ENCODE assay signal across 26 mouse cellular contexts in genomic region chr2:134851189-134852171, GRCm38 (mm10).
DNase-seq lines count a peak whose midpoint lies in the region; ATAC-seq and TF ChIP-seq lines count a peak whose summit lies in the region.
"Had no signal": no experiment of that assay in that cellular context is flagged by ENCODE, and none has a peak within 500 bp of the region (broad histone marks: within the 10 kb centered on the region; RNA-seq: fewer than 3 reads in every experiment).

No protein-coding gene starts in this region.

- peaks cover 3% of the 10 kb centered on the region; the same call in 1 of the 2 replicates for H3K4me1 ChIP-seq in liver, embryonic 13.5 days (replicated peaks)
- H3K4me1 ChIP-seq in liver, embryonic 12.5 days, result no peaks in the 10 kb centered on the region; the same call in 1 of the 2 replicates
- 0 out of 2 replicates have a peak, but pooled peaks cover 7% of the 10 kb centered on the region for H3K4me1 ChIP-seq in lung, embryonic 16.5 days (replicated peaks; ENCODE audit: control insufficient read depth, insufficient read depth, low read length)
- H3K4me1 ChIP-seq: heart, embryonic 10.5 days had no signal

- H3K4me3 ChIP-seq in layer of hippocampus, adult 2 months, result no peak overlapping the region
- H3K4me3 ChIP-seq in liver, embryonic 13.5 days (replicated peaks), result no peak overlapping the region
- H3K4me3 ChIP-seq in liver, embryonic 12.5 days, result no peak overlapping the region
- no peak overlapping the region for H3K4me3 ChIP-seq in lung, embryonic 16.5 days (ENCODE audit: low read length)
- H3K4me3 ChIP-seq: forebrain, embryonic 10.5 days; forebrain, embryonic 13.5 days; heart, adult 2 months; heart, embryonic 10.5 days; heart, embryonic 13.5 days had no signal

- H3K36me3 ChIP-seq in liver, embryonic 13.5 days, result no peaks in the 10 kb centered on the region
- H3K36me3 ChIP-seq in liver, embryonic 12.5 days, result no peaks in the 10 kb centered on the region
- no peaks in the 10 kb centered on the region for H3K36me3 ChIP-seq in lung, embryonic 16.5 days (ENCODE audit: control insufficient read depth, insufficient read depth, low read length)
- H3K36me3 ChIP-seq: forebrain, embryonic 10.5 days; heart, embryonic 10.5 days; heart, embryonic 13.5 days had no signal

- H3K9me3 ChIP-seq in liver, embryonic 13.5 days (replicated peaks), result no peaks in the 10 kb centered on the region
- no peaks in the 10 kb centered on the region for H3K9me3 ChIP-seq in liver, embryonic 12.5 days (replicated peaks)
- H3K9me3 ChIP-seq in lung, embryonic 16.5 days (ENCODE audit: control insufficient read depth, low read length), result no peaks in the 10 kb centered on the region
- H3K9me3 ChIP-seq: forebrain, embryonic 10.5 days; forebrain, embryonic 13.5 days; heart, embryonic 10.5 days; heart, embryonic 13.5 days had no signal

- 54% methylated on average over 13 of the region's 13 CpGs for WGBS in liver, embryonic 13.5 days (ENCODE audit: insufficient replicate concordance)
- 67% methylated on average over 13 of the region's 13 CpGs for WGBS in liver, embryonic 12.5 days (ENCODE audit: insufficient replicate concordance)
- 53% methylated on average over 13 of the region's 13 CpGs for WGBS in lung, embryonic 16.5 days

- H3K27me3 ChIP-seq in liver, embryonic 13.5 days, result no peaks in the 10 kb centered on the region
- no peaks in the 10 kb centered on the region for H3K27me3 ChIP-seq in liver, embryonic 12.5 days (replicated peaks)
- no peaks in the 10 kb centered on the region for H3K27me3 ChIP-seq in lung, embryonic 16.5 days (ENCODE audit: control insufficient read depth, insufficient read depth, low read depth, low read length)
- H3K27me3 ChIP-seq: forebrain, embryonic 13.5 days; heart, embryonic 13.5 days had no signal

- H3K9ac ChIP-seq in liver, embryonic 13.5 days, result no peak overlapping the region
- no peak overlapping the region for H3K9ac ChIP-seq in liver, embryonic 12.5 days
- H3K9ac ChIP-seq in lung, embryonic 16.5 days (ENCODE audit: low read length), result no peak overlapping the region
- H3K9ac ChIP-seq: forebrain, embryonic 13.5 days; heart, embryonic 13.5 days; hindbrain, embryonic 14.5 days had no signal

- no peak overlapping the region for H3K4me2 ChIP-seq in liver, embryonic 13.5 days
- H3K4me2 ChIP-seq in liver, embryonic 12.5 days, result no peak overlapping the region
- peak overlapping the region; percentile 20; the same call in 1 of the 2 replicates for H3K4me2 ChIP-seq in lung, embryonic 16.5 days (ENCODE audit: low read depth, low read length)
- H3K4me2 ChIP-seq: forebrain, embryonic 13.5 days; heart, embryonic 13.5 days; hindbrain, embryonic 14.5 days had no signal

- ATAC-seq in liver, embryonic 13.5 days (ENCODE audit: low read depth), result 0 out of 2 replicates have a peak, but pooled peaks have one; percentile 26
- ATAC-seq in liver, embryonic 12.5 days, result no peak
- peak; percentile 71 for ATAC-seq in lung, embryonic 16.5 days (ENCODE audit: low read depth)
- ATAC-seq: CD4-positive, CD25-positive, alpha-beta regulatory T cell, adult 4 months; forebrain, embryonic 13.5 days; forebrain, embryonic 16.5 days had no signal

- TF ChIP-seq CTCF in layer of hippocampus, adult 2 months (conservative IDR thresholded peaks at IDR 0.05), result no peak

- DNase-seq in layer of hippocampus, adult 2 months (ENCODE audit: low spot score in 2 of 2), result no peak
- no peak for DNase-seq in layer of hippocampus, adult 8-10 months (ENCODE audit: low spot score in 2 of 2)
- DNase-seq in liver, embryonic 13.5 days, result no peak
- DNase-seq in lung, postnatal 10 days, result no peak
- peak; percentile 42 for DNase-seq in brain, adult 2 months (ENCODE audit: low read depth, low spot score)
- no peak for DNase-seq in left cerebral cortex, adult 11 months (ENCODE audit: low spot score)
- DNase-seq: adrenal gland, adult 2 months; adrenal gland, postnatal 14 days; B cell, adult 2 months; cerebellum, adult 11-12 months; cerebellum, adult 8-10 months; cerebellum, postnatal 14 days; gastrocnemius, postnatal 10 days; gastrocnemius, postnatal 36 days; heart, adult 2 months; heart, postnatal 14 days; heart, postnatal 4 days had no signal

- H3K27ac ChIP-seq in layer of hippocampus, adult 2 months, result peak overlapping the region; percentile 28
- H3K27ac ChIP-seq in liver, embryonic 13.5 days, result no peak overlapping the region
- H3K27ac ChIP-seq in liver, embryonic 12.5 days, result no peak overlapping the region
- 0 out of 2 replicates have a peak overlapping the region, but pooled peaks have one; percentile 17 for H3K27ac ChIP-seq in lung, embryonic 16.5 days (ENCODE audit: low read length)
- H3K27ac ChIP-seq: forebrain, embryonic 10.5 days; forebrain, embryonic 13.5 days; heart, adult 2 months; heart, embryonic 10.5 days; heart, embryonic 13.5 days; hindbrain, embryonic 14.5 days had no signal

Comparison
In these comparisons a context has a peak if more than half of its experiments do, and no peak if none do; other contexts are left out.
1. H3K27ac ChIP-seq: peak in layer of hippocampus, adult 2 months (single experiment) and lung, embryonic 16.5 days (single experiment); none in liver, embryonic 13.5 days (single experiment) and liver, embryonic 12.5 days (single experiment).